Mouse (Mus musculus): Measurements from ENCODE around the gene Olr1.

Olr1 gene

DNA sequence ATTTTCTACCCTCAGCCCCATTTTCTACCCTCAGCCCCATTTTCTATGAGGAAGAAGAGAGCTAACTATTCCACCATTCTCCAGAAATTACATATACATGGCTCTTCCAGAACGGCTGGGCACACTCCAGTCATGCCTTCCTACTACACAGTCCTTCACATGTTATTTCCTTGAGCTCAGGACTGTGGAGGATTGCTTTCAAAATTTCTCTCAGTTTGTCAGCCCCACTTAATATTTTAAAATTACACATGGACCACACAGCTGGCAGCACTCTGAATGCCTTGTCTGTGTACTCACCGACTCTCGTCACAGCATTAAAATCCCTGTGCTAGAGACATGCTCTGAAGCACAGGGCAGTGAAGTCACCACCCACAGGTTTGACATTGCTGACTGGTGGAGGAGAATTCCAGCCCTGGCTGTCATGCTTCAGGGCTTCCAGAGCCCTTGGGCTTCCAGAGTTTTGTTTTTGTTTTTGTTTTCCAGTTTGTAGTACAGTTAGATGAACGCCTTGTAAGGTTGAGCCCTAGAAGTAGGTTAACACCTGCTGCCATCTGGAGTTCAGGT lies 27.7 kb upstream of the Olr1 start:
- Histone ChIP-seq H3K4me1 (replicated peaks; ENCODE audit: low read depth, low read length) (peaks cover 14% of the 10 kb centered on the region), H3K9me3 (ENCODE audit: low read length) (no peaks in the 10 kb centered on the region), H3K4me3 (replicated peaks; ENCODE audit: low read length) (no peak overlapping the region), H3K27me3 (ENCODE audit: insufficient read depth, low read length) (no peaks in the 10 kb centered on the region), H3K36me3 (ENCODE audit: insufficient read depth, low read length) (peaks cover 36% of the 10 kb centered on the region)
- TF ChIP-seq POU5F1 (IDR thresholded peaks at IDR 0.05; ENCODE audit: borderline replicate concordance, low read length) (no peak), CTCF (conservative IDR thresholded peaks at IDR 0.05; ENCODE audit: low read length) (no peak), NANOG (IDR thresholded peaks at IDR 0.05; ENCODE audit: borderline replicate concordance, low read length) (no peak)

DNA sequence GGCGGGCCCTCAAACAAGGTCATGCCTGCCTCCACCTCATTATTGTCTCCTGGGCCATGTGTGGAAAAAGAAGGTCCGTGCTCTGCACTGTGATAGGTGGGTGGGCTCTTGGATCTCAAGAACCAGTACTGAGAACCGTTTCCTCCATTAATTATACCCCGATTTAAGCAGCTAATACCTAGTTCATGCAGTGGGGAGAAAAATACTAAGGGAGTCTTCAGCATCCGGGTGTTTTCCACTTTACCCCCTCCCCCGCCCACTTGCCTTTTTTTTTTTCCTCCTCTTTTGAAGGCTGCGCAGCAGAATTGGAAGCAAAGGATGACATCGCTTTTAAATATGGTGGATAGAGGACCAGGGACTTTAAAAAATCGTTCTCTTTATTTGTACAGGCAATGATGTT lies 27.1 kb upstream of the Olr1 start:
- no peak for TF ChIP-seq NANOG (IDR thresholded peaks at IDR 0.05; ENCODE audit: borderline replicate concordance, low read length)
- TF ChIP-seq CTCF (conservative IDR thresholded peaks at IDR 0.05; ENCODE audit: low read length): no peak
- TF ChIP-seq POU5F1 (IDR thresholded peaks at IDR 0.05; ENCODE audit: borderline replicate concordance, low read length): no peak
- H3K36me3 ChIP-seq (ENCODE audit: insufficient read depth, low read length): peaks cover 29% of the 10 kb centered on the region
- no peaks in the 10 kb centered on the region for H3K9me3 ChIP-seq (ENCODE audit: low read length)
- H3K4me1 ChIP-seq (replicated peaks; ENCODE audit: low read depth, low read length): peaks cover 14% of the 10 kb centered on the region
- H3K27me3 ChIP-seq (ENCODE audit: insufficient read depth, low read length): no peaks in the 10 kb centered on the region
- peak overlapping the region; percentile 84 for H3K4me3 ChIP-seq (replicated peaks; ENCODE audit: low read length)

GRCm38 (mm10) chr6:129532942-129533860 lies 26.2 kb upstream of the Olr1 start, which contains the start of gene Gabarapl1:
TSS of gene Gabarapl1 (plus strand) at chr6:129533160.
- no peaks in the 10 kb centered on the region for H3K27me3 ChIP-seq (ENCODE audit: insufficient read depth, low read length)
- no peak for TF ChIP-seq CTCF (conservative IDR thresholded peaks at IDR 0.05; ENCODE audit: low read length)
- TF ChIP-seq POU5F1 (IDR thresholded peaks at IDR 0.05; ENCODE audit: borderline replicate concordance, low read length): no peak
- no peak for TF ChIP-seq NANOG (IDR thresholded peaks at IDR 0.05; ENCODE audit: borderline replicate concordance, low read length)
- peaks cover 21% of the 10 kb centered on the region for H3K36me3 ChIP-seq (ENCODE audit: insufficient read depth, low read length)
- peak within 1 kb of the TSS; percentile 84 for H3K4me3 ChIP-seq (replicated peaks; ENCODE audit: low read length)
- no peaks in the 10 kb centered on the region for H3K9me3 ChIP-seq (ENCODE audit: low read length)
- peaks cover 14% of the 10 kb centered on the region for H3K4me1 ChIP-seq (replicated peaks; ENCODE audit: low read depth, low read length)

- Histone ChIP-seq H3K4me3 (replicated peaks; ENCODE audit: low read length) (peak overlapping the region; percentile 84), H3K9me3 (ENCODE audit: low read length) (no peaks in the 10 kb centered on the region), H3K4me1 (replicated peaks; ENCODE audit: low read depth, low read length) (peaks cover 14% of the 10 kb centered on the region), H3K27me3 (ENCODE audit: insufficient read depth, low read length) (no peaks in the 10 kb centered on the region), H3K36me3 (ENCODE audit: insufficient read depth, low read length) (peaks cover 14% of the 10 kb centered on the region; the same call in 1 of the 2 replicates)
- TF ChIP-seq NANOG (IDR thresholded peaks at IDR 0.05; ENCODE audit: borderline replicate concordance, low read length) (no peak), POU5F1 (IDR thresholded peaks at IDR 0.05; ENCODE audit: borderline replicate concordance, low read length) (no peak), CTCF (conservative IDR thresholded peaks at IDR 0.05; ENCODE audit: low read length) (no peak)
Measured at GRCm38 (mm10) chr6:129532556-129532941, 25.6 kb upstream of the Olr1 start.

- H3K36me3 ChIP-seq (ENCODE audit: insufficient read depth, low read length): peaks cover 6% of the 10 kb centered on the region; the same call in 1 of the 2 replicates
- no peak overlapping the region for H3K4me3 ChIP-seq (replicated peaks; ENCODE audit: low read length)
- H3K27me3 ChIP-seq (ENCODE audit: insufficient read depth, low read length): no peaks in the 10 kb centered on the region
- TF ChIP-seq POU5F1 (IDR thresholded peaks at IDR 0.05; ENCODE audit: borderline replicate concordance, low read length) (no peak), CTCF (conservative IDR thresholded peaks at IDR 0.05; ENCODE audit: low read length) (no peak), NANOG (IDR thresholded peaks at IDR 0.05; ENCODE audit: borderline replicate concordance, low read length) (no peak)
- H3K9me3 ChIP-seq (ENCODE audit: low read length): no peaks in the 10 kb centered on the region
- peaks cover 14% of the 10 kb centered on the region for H3K4me1 ChIP-seq (replicated peaks; ENCODE audit: low read depth, low read length)
Measured at GRCm38 (mm10) chr6:129530261-129530660, 23.3 kb upstream of the Olr1 start.

DNA sequence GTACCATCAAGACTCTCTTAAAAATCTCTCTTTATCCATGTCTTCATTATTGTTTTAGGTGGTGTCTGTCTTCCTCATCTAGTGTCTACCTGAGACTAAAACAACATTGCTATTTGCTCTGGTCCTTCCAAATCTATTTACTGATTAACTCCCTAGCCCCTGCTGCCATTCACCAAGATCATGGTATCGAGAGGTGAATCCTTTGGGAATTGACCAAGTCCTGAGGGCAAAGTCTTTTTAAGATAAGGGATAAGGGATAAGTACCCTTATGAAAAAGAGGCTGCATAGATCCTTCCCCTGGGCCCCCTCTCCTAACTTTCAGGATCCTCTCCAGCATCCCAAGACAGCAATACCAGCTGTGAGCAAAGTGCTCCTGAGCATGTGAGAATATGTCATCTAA lies 22.6 kb upstream of the Olr1 start:
- no peaks in the 10 kb centered on the region for H3K9me3 ChIP-seq (ENCODE audit: low read length)
- H3K36me3 ChIP-seq (ENCODE audit: insufficient read depth, low read length): no peaks in the 10 kb centered on the region
- H3K4me1 ChIP-seq (replicated peaks; ENCODE audit: low read depth, low read length): peaks cover 14% of the 10 kb centered on the region
- H3K4me3 ChIP-seq (replicated peaks; ENCODE audit: low read length): no peak overlapping the region
- no peaks in the 10 kb centered on the region for H3K27me3 ChIP-seq (ENCODE audit: insufficient read depth, low read length)
- TF ChIP-seq POU5F1 (IDR thresholded peaks at IDR 0.05; ENCODE audit: borderline replicate concordance, low read length) (no peak), NANOG (IDR thresholded peaks at IDR 0.05; ENCODE audit: borderline replicate concordance, low read length) (no peak), CTCF (conservative IDR thresholded peaks at IDR 0.05; ENCODE audit: low read length) (no peak)

DNA sequence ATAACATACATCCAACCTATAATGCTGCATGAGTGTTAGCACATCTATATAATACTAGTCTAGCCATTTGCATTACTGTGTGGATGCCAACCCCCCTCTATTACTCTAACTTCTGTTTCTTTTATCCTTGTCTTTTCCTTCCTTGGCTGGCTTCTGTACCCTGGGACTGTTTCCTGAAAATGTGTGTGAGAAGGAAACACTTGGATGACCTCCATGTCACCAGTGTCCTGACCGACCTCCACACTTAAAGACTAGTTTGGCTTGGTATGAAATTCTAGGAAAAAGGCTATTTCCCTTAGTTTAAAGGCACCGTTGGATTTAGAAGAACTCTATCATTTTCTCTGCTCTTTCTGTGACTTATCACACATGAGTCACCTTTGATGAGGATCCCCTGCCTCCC lies 20.5 kb upstream of the Olr1 start:
- no peaks in the 10 kb centered on the region for H3K9me3 ChIP-seq (ENCODE audit: low read length)
- H3K4me3 ChIP-seq (replicated peaks; ENCODE audit: low read length): no peak overlapping the region
- TF ChIP-seq POU5F1 (IDR thresholded peaks at IDR 0.05; ENCODE audit: borderline replicate concordance, low read length): no peak
- TF ChIP-seq CTCF (conservative IDR thresholded peaks at IDR 0.05; ENCODE audit: low read length): no peak
- TF ChIP-seq NANOG (IDR thresholded peaks at IDR 0.05; ENCODE audit: borderline replicate concordance, low read length): no peak

DNA sequence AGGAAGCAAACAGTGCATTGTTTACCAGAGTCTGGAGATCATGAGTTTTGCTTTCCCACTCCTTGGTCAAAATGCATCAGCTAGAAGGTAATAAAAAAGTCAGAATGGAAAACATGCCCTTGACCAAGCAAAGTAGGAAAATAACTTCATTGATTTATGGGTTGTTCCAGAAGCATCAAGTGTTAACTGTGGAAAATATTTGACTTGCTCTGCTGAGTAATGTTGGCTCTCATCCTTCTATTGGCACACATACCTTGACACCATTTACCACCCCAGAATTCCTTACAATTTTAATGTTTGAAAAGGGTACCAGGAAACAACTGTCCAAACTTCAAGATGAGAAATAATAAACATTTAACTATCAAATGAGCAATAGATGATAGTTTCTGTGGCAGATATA lies 19.1 kb upstream of the Olr1 start:
- no peak overlapping the region for H3K4me3 ChIP-seq (replicated peaks; ENCODE audit: low read length)
- H3K27me3 ChIP-seq (ENCODE audit: insufficient read depth, low read length): no peaks in the 10 kb centered on the region
- TF ChIP-seq POU5F1 (IDR thresholded peaks at IDR 0.05; ENCODE audit: borderline replicate concordance, low read length): no peak
- no peak for TF ChIP-seq NANOG (IDR thresholded peaks at IDR 0.05; ENCODE audit: borderline replicate concordance, low read length)
- no peak for TF ChIP-seq CTCF (conservative IDR thresholded peaks at IDR 0.05; ENCODE audit: low read length)
- H3K36me3 ChIP-seq (ENCODE audit: insufficient read depth, low read length): no peaks in the 10 kb centered on the region
- no peaks in the 10 kb centered on the region for H3K4me1 ChIP-seq (replicated peaks; ENCODE audit: low read depth, low read length)
- no peaks in the 10 kb centered on the region for H3K9me3 ChIP-seq (ENCODE audit: low read length)

More for the DNA sequence above, 20.5 kb upstream of the Olr1 start:
- H3K27me3 ChIP-seq (ENCODE audit: insufficient read depth, low read length): no peaks in the 10 kb centered on the region
- H3K4me1 ChIP-seq (replicated peaks; ENCODE audit: low read depth, low read length): peaks cover 2% of the 10 kb centered on the region; the same call in 1 of the 2 replicates
- no peaks in the 10 kb centered on the region for H3K36me3 ChIP-seq (ENCODE audit: insufficient read depth, low read length)

Data from E14TG2a.4 (cell line).